Mouse (Mus musculus) retina, embryonic 14.5 days (tissue): ENCODE measurements around the gene Ppm1n.
A peak's percentile ranks its signal among the peaks of the same experiment; 100 is the strongest.

ENCODE experiments used
- DNase-seq: peaks from one replicate; pipeline ENCODE4 v3.0.0-alpha.2; 2015; ENCODE audit warnings: low spot score

Ppm1n gene

DNA sequence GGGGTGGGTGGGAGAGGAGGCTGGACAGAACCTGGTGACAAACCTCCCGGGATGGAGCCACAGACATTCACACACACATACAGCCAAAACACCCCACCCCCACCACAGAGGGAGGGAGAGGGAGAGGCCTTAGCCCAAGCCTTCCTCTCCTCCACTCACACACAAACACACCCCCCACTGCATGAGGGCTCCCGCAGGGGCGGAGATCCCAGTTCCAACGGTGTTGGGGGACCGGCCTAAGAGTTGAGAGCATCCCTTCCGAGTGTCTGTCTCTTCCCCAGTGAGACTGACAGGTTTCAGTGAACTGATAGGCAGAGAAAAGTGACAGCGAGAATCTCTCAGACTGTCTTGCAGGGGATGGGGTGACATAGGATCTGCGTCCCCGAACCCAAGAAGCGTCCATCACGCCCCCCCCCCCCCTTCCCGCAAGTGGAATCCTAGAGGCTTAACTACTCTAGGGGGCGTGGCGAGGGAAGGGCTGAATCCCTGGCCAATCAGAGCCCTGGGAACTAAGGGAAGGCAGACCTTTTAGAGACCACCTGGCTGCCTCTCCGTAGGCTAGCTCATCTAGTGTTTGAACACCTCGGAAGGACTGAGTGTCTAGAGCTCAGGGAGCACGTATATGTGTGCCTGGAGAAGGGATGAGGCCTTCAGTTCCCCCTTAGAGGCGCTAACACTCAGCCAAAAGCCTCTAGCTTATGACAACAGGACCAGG, 28.0 kb upstream of the Ppm1n start:
- DNase-seq: peak; percentile 77

DNA sequence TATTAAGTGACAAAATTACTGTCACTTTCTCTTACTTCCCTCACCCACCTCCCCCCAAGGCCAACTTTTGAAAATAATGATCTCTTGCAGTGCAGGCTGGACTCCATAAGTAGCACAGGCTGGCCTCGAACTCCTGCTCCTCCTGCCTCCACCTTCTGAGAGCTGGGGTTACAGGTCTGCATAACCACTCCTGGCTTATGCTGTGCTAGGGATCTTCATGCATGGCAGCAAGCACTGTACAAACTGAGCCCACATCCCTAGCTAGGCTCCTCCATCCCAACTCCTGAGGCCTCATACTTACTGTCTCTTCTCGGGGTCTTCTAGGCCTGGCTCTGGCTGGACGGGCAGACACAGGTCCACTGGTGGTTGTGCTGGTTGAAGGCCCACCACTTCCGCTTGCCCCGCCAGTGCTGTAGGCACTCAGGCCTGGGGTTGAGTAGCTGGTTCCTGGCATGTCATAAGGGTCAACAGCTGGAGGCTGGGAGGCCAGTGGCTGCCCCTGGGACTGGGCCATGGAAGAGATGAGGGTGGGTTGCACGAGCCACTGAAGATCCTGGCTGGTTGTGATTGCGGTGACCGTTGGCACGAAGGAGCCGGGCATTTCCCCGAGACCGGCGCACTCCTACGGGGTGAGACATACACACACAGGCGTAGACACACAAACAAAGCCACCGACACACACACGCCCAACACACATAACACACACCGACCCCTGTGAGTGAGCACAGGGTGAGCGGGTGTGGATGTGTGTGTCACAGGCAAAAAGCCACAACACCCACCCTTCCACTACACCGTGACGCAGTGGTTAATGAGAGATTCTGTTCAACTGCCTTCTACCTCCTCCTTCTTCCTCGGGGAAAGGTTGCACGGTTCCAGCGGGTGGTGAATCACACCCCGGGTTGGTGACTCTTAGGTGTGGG, 27.2 kb upstream of the Ppm1n start:
- no peak for DNase-seq

DNA sequence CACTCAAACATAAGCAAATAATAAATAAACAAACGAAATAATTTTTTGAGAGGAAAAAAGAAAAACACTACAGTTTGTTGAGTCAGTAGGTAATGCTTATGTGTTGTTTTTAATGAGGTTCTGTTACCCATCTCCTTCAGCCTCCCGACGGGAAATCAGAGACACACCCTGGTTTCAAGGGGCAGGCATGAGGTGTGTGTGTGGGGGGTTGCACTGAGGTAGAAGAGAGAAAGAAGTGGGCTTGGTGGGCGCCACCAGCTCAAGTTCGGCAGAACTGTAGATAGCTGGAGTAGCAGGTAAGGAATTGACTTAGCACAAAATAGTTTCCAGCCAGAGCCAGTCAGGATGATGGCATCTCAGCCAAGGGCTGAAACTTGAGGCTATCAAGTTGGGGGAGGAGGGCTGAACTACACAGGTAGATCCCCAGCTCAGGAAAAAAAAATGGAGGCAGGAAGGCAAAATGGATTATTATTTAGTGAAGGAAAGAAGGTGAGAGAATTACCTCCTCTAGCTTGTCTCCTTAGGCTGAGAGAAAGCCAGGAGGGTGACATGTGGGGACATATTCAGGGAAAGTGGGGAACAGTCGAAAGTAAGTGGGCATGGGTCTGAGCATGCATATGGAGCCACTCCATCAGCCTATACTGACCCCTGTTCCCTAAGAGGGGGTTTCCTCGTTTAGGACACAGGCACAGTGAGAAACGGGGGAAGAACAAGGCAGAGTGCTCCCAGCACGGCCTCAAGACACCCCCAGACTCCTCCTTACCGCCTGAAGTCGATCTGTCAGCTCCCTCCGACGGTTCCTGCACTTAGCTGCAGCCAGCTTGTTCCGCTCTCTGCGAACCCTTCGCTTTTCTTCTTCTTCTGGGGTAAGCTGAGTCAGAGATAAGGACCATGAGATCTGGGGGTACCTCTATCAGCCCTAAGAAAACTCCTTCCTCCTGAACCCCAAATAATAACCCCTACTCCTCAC, 26.2 kb upstream of the Ppm1n start:
- no peak for DNase-seq

DNA sequence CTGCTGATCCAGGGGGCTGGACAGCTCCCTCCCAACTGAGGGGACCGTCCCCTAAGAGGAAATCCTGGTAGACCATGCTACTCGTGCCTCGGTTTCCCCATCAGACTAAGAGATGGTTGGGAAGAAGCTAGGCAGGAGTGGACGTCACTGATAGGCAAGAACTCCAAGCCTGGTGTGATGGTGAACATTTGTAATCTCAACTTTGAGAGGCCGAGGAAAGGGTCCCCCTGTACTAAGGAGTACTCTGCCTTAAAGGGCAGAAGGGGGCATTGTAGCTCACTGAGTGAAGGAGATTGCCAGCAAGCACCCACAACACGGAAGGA, 25.5 kb upstream of the Ppm1n start:
- no peak for DNase-seq

DNA sequence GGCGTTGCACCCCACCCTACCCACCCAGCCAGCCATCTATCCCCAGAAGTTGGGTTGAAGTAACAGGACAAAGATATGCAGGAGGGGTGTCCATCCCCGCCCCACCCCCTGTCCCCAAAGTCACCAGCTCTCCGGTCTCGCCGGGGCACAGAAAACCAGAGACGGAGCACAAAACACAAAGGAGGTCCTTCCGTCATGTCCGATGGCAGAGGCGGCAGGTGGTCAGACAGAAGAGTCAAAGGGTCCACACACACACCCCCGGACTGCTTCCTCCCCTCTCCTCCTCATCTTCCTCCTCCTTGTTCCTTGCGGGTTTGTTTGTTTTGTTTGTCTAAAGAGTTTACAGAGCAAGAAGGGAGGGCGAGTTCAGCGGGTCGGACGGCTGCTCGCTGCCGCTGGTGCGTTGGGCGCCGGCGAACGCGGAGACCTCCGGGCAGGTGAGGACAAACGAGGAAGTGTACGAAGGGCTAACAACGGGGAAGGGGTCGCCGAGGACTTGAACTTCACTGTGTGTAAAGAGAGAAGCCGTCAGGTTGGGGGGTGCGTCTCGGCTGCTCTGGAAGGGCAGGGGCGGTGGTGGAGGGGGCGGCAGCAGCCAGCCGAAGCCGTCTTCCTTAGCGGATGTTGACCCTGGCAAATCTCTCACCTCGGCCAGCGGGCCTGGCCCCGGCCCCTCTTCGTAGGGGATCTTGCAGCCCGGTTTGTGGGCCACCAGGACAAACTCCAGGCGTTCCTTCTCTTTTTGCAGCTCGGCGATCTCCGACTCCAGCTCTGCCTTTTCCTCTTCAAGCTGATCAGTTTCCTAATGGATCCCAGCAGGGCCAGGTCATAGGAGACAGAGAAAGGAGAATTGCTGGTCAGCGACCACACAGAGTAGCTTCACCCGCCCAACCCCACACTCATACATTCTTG, 24.9 kb upstream of the Ppm1n start:
- DNase-seq: no peak

DNA sequence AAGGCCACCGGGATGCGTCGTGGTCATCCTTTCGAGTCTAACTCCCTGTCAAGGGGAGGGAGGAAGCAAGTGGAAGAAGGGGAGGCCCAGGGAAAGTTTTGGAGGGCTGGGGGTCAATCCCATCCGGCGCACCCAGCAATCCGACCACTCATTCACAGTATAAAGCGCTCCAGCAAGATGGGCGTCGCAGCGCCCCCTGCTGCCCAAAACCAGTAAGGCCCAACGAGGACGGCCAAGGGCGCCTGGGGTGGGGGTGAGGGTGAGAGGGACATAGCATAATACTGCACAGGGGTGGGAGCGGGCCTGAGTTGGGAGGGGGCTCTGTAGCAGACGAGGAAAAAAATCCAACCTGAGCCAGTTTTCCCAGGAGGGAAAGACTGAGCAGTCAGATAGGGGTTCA, 23.9 kb upstream of the Ppm1n start:
- DNase-seq: peak; percentile 88

DNA sequence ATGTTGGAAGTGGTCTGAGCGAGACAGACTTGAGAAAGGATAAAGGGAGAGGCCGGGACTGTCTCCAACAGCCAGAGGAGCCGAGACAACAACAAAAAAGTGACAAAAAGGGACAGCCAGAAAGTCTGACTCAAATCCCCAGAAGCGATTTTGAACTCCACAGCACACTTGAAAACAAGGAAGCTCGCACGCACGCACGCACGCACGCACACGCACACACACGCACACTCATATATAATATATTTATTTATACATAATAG, 23.1 kb upstream of the Ppm1n start:
- no peak for DNase-seq

DNA sequence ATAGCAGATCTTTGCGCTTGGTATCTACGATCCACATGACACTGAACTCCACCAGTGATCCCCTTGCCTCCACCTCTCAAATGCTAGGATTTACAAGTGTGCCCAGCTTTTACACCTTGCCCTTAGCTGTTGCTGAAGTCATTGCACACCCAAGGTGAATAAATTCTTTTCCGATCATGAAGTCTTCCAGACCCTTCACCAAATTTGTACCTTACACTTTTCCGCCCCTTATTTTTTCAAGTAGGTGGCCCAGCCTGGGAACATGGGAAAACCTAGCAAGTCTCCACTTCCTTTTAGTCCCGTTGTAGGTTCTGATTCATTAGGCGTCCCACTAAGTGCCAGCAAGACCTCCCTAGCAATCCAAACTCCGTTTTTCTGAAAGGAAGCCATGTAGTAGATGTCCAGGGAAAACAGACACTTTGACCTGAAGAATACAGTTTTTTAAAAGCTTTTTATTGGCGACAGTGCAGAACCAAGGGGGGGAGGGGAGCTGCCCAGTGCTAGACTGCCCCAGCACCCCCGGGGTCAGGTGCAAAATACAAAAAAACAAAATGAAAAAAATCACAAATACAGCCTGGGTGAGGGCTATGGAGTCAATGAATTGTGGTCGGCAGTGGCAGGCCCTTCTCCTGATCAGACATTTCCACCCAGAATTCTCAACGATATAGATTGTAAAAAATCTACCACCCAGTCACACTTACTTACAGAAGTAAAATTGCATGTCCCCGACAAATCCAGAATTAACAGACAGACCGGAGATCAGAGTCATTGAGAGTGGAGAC, 22.6 kb upstream of the Ppm1n start:
- DNase-seq: no peak

DNA sequence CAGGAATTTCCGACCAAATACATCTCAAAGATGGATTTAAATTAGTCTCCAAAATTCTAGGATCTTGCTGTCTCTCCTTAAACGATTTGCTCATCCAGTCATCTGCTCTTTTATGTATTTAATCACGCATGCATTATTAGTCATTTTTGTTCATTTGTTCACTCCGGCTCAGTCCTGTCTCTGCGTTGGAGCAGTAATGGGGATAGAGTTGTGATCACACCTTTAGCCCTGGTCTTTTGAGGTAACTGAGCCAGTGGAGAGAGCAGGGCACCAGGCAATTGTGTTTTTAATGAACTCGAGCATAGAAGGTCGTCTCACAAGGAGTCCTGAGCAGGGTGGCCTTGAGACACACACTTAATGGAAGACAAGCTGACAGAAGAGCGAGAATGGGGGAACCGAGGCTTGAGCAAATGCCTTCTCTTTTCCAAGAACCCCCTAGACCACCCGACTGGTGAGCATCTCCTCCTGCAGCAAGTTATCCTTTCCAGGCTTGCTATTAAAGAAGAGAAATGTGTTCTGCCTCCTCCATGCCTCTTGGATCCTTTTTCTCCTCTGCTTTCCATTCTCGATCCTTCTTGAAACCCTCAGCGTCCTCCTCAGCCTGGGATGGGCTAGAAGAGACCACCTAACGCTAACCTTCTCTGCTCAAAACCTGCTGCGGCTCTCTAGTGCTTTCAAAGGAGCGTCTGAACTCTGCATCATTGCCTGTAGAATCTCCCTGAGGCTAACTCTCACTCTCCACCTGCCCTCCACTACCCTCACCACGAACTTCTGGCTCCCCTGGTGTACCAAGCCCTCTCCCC, 21.8 kb upstream of the Ppm1n start:
- no peak for DNase-seq

DNA sequence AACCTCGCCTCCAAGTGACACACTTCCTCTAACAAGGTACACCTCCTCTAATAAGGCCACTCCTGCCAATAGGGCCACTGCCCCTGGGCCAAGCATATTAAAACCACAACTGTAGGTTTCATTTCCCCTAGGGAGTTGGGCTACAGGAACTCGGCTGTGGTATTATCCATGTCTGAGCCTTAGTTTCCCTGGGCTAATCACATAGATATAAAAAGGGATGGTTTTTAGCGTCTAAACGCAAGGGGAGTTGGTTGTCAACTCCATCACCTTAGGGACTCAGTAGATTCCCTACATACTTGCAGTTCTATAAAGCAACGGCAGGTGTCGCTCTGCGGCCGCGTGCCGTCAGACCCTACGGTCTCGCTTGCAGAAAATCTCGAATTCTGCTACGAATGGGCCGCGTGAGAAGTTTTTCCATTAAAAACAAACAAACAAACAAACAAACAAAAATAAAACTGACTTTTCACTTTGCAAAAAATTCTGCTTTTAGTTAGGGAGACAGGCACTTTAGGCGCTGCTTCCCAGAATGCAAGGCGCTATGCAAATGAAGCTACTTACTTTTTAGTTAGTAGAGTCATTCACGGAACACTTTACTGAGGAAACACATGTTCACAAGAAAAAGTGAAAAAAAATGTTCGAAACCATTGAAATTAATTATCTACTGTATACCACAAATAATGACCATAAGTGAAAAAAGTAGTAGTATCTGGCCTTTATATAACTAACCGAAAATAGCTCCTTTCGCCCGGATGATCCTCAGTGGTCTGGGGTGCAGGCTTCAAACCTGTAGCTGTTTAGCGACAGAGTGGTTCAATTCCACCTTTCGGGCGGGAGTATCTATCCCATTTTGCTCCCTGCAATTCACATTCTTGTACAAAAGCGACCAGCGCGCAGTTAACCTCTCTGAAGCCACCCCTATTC, 20.9 kb upstream of the Ppm1n start:
- DNase-seq: peak; percentile 95

DNA sequence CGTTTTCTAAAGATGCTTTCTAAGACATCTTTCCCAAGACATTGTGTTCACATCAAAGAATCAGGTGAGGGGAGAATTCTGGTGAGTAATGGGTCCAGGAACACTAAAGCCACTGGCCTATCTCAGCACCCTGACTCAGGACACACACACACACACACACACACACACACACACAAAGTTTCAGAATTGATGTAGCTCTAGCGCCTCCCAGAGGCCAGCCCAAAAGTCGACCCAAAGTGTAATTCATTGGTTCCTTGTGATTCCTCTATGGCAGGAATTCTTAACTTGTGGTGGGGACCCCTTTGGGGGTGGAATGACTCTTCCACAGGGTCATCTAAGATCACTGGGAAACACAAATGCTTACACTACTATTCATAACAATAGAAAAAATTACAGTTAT, 19.3 kb upstream of the Ppm1n start:
- DNase-seq: peak; percentile 82

DNA sequence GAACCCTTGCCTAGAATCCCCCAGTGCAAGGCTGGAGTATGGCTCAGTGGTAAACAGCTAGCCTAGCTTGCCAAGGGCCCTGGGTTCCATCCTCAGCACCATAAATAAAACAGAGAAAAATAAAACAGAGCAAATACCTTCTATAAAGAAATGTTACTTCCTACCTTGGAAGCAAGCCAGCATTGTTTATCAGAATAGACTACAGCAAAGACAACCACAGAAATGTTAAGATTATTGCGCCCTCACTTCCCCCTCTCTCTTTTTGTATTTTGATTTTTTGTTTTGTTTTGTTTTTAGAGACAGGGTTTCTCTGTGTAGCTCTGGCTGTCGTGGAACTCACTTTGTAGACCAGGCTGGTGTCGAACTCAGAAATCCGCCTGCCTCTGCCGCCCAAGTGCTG, 17.9 kb upstream of the Ppm1n start:
- DNase-seq: no peak

DNA sequence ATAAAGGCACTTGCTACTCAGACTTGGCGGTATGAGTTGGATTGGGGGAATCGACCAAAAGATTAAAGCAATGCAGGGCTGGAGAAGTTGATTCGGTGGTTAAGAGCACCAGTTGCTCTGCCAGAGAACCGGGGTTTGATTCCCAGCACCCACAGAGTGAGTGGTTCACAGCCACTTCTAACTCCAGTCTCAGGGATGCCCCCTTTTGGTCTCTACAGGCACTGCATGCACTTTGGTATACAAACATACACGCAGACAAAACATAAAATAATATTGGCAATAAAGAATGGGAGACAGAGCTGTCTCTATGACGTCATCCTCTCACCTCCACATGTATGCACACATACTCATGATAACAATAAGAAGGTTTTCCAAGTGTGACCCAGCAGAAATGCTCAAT, 17.2 kb upstream of the Ppm1n start:
- DNase-seq: no peak

DNA sequence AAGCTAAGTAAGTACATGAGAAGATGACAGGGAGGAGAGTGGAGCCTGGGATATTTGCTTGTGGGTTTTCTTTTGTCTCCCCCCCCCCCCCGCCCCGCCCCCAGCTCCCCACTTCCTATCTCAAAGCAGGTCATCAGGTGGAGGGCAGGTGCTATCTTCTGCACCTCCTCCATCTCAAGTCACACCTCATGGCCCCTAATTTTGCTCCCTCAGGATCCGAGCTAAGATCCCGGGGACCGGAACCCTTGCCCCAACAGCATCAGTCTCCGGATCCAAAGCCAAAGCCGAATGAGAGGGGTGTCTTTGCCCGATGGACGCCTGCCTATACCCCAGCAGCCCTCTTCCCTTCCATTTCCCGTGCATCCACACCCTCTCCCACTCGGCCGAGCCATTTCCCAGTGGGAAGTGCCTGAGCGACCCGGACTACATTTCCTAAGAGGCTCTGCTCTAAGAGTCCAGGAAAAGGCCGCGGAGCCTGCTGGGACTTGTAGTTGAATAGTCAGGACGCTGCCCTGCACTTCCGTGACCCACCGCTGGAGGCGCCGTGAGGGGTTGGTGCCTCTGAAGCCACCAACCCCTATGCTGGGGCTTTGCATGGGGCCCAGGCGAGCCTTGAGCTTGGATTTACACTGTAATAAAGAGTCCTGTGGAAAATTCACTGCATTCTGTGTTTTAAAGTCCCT, 15.8 kb upstream of the Ppm1n start:
- DNase-seq: peak; percentile 99

DNA sequence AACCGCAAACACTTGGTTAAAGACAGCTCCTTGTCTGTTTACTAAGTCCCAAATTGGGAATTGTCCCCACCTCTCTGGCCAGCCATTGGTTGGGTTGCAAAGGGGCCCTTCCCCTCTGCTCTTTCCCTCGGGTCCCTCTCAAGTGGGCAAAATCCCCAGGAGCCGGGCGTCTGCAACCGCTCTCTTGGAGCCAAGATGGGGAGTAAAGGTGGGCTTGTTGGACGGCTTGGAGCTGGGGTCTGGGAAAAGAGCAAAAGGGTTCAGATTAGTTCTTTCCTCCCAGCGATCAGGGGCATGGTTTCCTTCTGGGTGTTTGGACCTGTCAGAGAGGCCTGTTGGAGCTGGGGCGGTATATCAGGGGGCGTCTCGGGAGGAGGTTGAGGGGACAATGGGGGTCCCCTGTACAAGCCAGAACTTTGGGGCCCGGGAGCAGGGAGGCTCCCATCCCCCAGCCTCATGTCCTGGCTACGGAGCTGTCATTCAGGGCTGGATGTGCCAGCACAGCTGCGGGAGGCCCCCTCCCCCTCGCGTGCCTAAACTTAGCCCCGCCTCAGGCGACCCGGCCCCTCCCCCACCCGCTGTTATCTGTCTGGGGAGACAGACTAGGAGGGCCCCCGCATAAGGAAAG, 11.2 kb upstream of the Ppm1n start:
- DNase-seq: peak; percentile 44

DNA sequence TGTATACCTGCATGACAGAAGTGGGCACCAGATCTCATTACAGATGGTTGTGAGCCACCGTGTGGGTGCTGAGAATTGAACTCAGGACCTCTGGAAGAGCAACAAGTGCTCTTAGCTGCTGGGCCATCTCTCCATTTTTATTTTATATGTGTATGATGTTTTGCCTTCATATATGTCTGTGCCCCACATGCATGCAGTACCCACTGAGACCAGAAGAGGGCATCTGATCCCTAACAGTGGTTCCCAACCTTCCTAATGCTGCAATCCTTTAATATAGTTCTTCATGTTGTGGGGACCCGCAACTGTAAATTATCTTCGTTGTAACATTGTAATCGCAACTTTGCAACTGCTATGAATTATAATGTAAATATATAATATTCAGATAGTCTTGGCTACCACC, 4.9 kb upstream of the Ppm1n start:
- DNase-seq: peak; percentile 80

DNA sequence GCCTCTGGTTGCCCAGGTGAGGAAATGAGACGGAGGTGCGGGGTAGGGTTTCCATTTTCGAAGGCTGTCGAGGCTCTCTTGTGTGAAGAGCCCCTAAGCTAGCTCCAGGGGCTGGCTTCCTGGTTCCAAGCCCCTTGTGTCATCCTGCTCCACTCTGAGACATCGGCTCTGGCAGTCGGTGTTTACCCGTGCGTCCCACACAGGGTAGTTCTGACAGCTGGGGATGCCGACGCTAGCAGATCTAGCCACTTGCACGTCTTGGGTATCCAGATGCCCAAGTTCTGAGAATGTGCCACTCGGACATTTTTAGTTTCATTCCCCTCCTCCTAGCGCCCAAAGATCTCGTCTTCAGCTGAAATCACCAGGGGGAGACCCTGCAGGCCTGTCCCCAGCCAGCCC, 3.5 kb upstream of the Ppm1n start:
- DNase-seq: no peak
